Mouse (Mus musculus): Measurements from ENCODE around the gene Mef2c.

GRCm38 (mm10) chr13:83660722-83661121 is 156.9 kb downstream of the Mef2c start:
- TF ChIP-seq EP300 (IDR thresholded peaks at IDR 0.05; ENCODE audit: low read depth in 1 of 2, low read length in 2 of 2) (no peak), POLR2A (IDR thresholded peaks at IDR 0.05; ENCODE audit: control insufficient read depth in 1 of 2, insufficient read depth in 1 of 2, low read depth in 1 of 2, low read length in 2 of 2, poor library complexity in 1 of 2) (no peak), USF1 (IDR thresholded peaks at IDR 0.05; ENCODE audit: low read depth, low read length) (no peak), CTCF (IDR thresholded peaks at IDR 0.05 in 2 of 3, conservative IDR thresholded peaks at IDR 0.05 in 1 of 3; ENCODE audit: control insufficient read depth in 1 of 3, insufficient read depth in 1 of 3, low read depth in 2 of 3, low read length in 3 of 3, poor library complexity in 1 of 3, severe bottlenecking in 1 of 3) (peak in 2 of 3 experiments; percentile 23 to 63; a peak in 3 of 6 replicates), NRF1 (IDR thresholded peaks at IDR 0.05; ENCODE audit: insufficient read depth, low read depth, low read length, poor library complexity, severe bottlenecking) (no peak), E2F4 (IDR thresholded peaks at IDR 0.05; ENCODE audit: borderline replicate concordance, low read depth, low read length) (no peak), ZKSCAN1 (IDR thresholded peaks at IDR 0.05; ENCODE audit: low read depth, low read length) (no peak), SIN3A (IDR thresholded peaks at IDR 0.05; ENCODE audit: low read length) (no peak), MAFK (IDR thresholded peaks at IDR 0.05; ENCODE audit: borderline replicate concordance, low read depth, low read length) (no peak), ZNF384 (IDR thresholded peaks at IDR 0.05; ENCODE audit: low read depth, low read length) (no peak)
